Mouse (Mus musculus) hindbrain, embryonic 13.5 days (tissue): Measurements from ENCODE around the gene Psma6. TPM values are rescaled to one million over a fixed set of nuclear protein-coding genes. Genes with fewer than 3 reads are reported as not detected.
A peak's percentile ranks its signal among the peaks of the same experiment; 100 is the strongest.
"Not testable (repeated sequence)": the region's sequence is repeated elsewhere in the genome, so short reads cannot be mapped to it uniquely, and the experiment has no call there.

ENCODE experiments used
- ATAC-seq: fragments of 200-750 bp; cut with Nextera tagmentation; 2 replicates; pipeline ENCODE4 v1.8.0; 2017; ENCODE audit warnings: moderate TSS enrichment; ENCODE audit not compliant: low FRiP score
- H3K27ac ChIP-seq: fragments of 300-500 bp; sonication (generic); 2 replicates; pipeline ENCODE4 v1.5.1; 2015; ENCODE audit warnings: inconsistent platforms, mild to moderate bottlenecking, moderate library complexity
- H3K27me3 ChIP-seq: fragments of 300-500 bp; sonication (generic); 2 replicates; pipeline ENCODE4 v1.6.1; 2015; ENCODE audit warnings: mild to moderate bottlenecking, inconsistent platforms
- H3K36me3 ChIP-seq: fragments of 300-500 bp; sonication (generic); 2 replicates; pipeline ENCODE4 v1.6.1; 2015; ENCODE audit warnings: mild to moderate bottlenecking, inconsistent platforms
- H3K4me1 ChIP-seq: fragments of 300-500 bp; sonication (generic); replicated peaks from 2 replicates; pipeline ENCODE4 v1.6.1; 2015; ENCODE audit warnings: inconsistent platforms
- H3K4me2 ChIP-seq: fragments of 300-500 bp; sonication (generic); 2 replicates; pipeline ENCODE4 v1.6.1; 2015; ENCODE audit warnings: inconsistent platforms, mild to moderate bottlenecking, moderate library complexity
- H3K4me3 ChIP-seq: fragments of 300-500 bp; sonication (generic); 2 replicates; pipeline ENCODE4 v1.5.1; 2015; ENCODE audit warnings: mild to moderate bottlenecking, inconsistent platforms
- H3K9ac ChIP-seq: fragments of 300-500 bp; sonication (generic); 2 replicates; pipeline ENCODE4 v1.6.1; 2015; ENCODE audit warnings: mild to moderate bottlenecking, inconsistent platforms
- H3K9me3 ChIP-seq: fragments of 300-500 bp; sonication (generic); 2 replicates; pipeline ENCODE4 v1.6.1; 2016; ENCODE audit warnings: inconsistent platforms
- WGBS: fragments of 180-500 bp; shearing (Covaris S2); methylation state at CpG from one replicate; pipeline ENCODE4 v1.1.7; 2015; 5-methylcytosine and 5-hydroxymethylcytosine counted together
- polyA plus RNA-seq: library from polyadenylated mRNA; unstranded; fragments of >200 nt; fragmentation: Nextera tagmentation; extraction: Ambion mirVana; gene quantifications from 2 replicates; pipeline ENCODE4 v1.2.1, GENCODE M21; 2015

Gene Psma6
- polyA plus RNA-seq, result 444 and 450 TPM in 2 replicates

GRCm38 (mm10) chr12:55384023-55384749 lies at the start of gene Psma6:
Gene Psma6 (plus strand): TSS chr12:55384222.
- no peak for ATAC-seq
- no peaks in the 10 kb centered on the region for H3K4me1 ChIP-seq
- WGBS, result 89% methylated on average over 10 of the region's 10 CpGs

GRCm38 (mm10) chr12:55338490-55338889 lies 45.5 kb upstream of the Psma6 start:
- H3K4me3 ChIP-seq, H3K27me3 ChIP-seq, H3K4me2 ChIP-seq, H3K36me3 ChIP-seq, H3K4me1 ChIP-seq, H3K27ac ChIP-seq, H3K9me3 ChIP-seq, H3K9ac ChIP-seq, ATAC-seq: not testable (repeated sequence)
- WGBS, result 79% methylated on average over 1 of the region's 2 CpGs

More at GRCm38 (mm10) chr12:55384023-55384749, at the start of gene Psma6:
- no peaks in the 10 kb centered on the region for H3K9me3 ChIP-seq
- no peak within 1 kb of the TSS for H3K9ac ChIP-seq
- H3K4me3 ChIP-seq, result no peak within 1 kb of the TSS
- H3K27me3 ChIP-seq, result no peaks in the 10 kb centered on the region
- H3K4me2 ChIP-seq, result no peak within 1 kb of the TSS
- H3K27ac ChIP-seq, result no peak within 1 kb of the TSS
- H3K36me3 ChIP-seq, result peaks cover 4% of the 10 kb centered on the region; the same call in 1 of the 2 replicates

- ATAC-seq, H3K36me3 ChIP-seq: not testable (repeated sequence)
- WGBS, result 95% methylated on average over 1 of the region's 1 CpGs
Observed at GRCm38 (mm10) chr12:55343045-55343444, 41.0 kb upstream of the Psma6 start.

GRCm38 (mm10) chr12:55343998-55344397 lies 40.0 kb upstream of the Psma6 start:
- no peaks in the 10 kb centered on the region for H3K9me3 ChIP-seq

More at GRCm38 (mm10) chr12:55343045-55343444, 41.0 kb upstream of the Psma6 start:
- H3K4me1 ChIP-seq, H3K4me3 ChIP-seq, H3K4me2 ChIP-seq, H3K9ac ChIP-seq, H3K27me3 ChIP-seq, H3K9me3 ChIP-seq, H3K27ac ChIP-seq: not testable (repeated sequence)

GRCm38 (mm10) chr12:55344583-55344982 lies 39.4 kb upstream of the Psma6 start:
- ATAC-seq, result no peak
- peak overlapping the region; percentile 66 for H3K27ac ChIP-seq

More at GRCm38 (mm10) chr12:55343998-55344397, 40.0 kb upstream of the Psma6 start:
- peak overlapping the region; percentile 66 for H3K27ac ChIP-seq
- WGBS, result 83% methylated on average over 11 of the region's 11 CpGs
- H3K4me1 ChIP-seq, result no peaks in the 10 kb centered on the region
- H3K27me3 ChIP-seq, result no peaks in the 10 kb centered on the region
- ATAC-seq, result no peak
- no peaks in the 10 kb centered on the region for H3K36me3 ChIP-seq
- no peak overlapping the region for H3K4me2 ChIP-seq
- no peak overlapping the region for H3K9ac ChIP-seq
- no peak overlapping the region for H3K4me3 ChIP-seq

GRCm38 (mm10) chr12:55353423-55353822 lies 30.6 kb upstream of the Psma6 start:
- 85% methylated on average over 6 of the region's 6 CpGs for WGBS
- no peak overlapping the region for H3K9ac ChIP-seq
- H3K4me1 ChIP-seq, result no peaks in the 10 kb centered on the region
- no peak for ATAC-seq
- H3K27ac ChIP-seq, result no peak overlapping the region
- no peak overlapping the region for H3K4me3 ChIP-seq
- no peak overlapping the region for H3K4me2 ChIP-seq
- H3K27me3 ChIP-seq, result no peaks in the 10 kb centered on the region
- H3K9me3 ChIP-seq, result no peaks in the 10 kb centered on the region
- H3K36me3 ChIP-seq, result no peaks in the 10 kb centered on the region

More at GRCm38 (mm10) chr12:55344583-55344982, 39.4 kb upstream of the Psma6 start:
- Histone ChIP-seq H3K9ac (no peak overlapping the region), H3K4me3 (no peak overlapping the region), H3K36me3 (no peaks in the 10 kb centered on the region), H3K9me3 (no peaks in the 10 kb centered on the region), H3K4me2 (no peak overlapping the region), H3K4me1 (no peaks in the 10 kb centered on the region), H3K27me3 (no peaks in the 10 kb centered on the region)
- WGBS, result 83% methylated on average over 13 of the region's 13 CpGs

- H3K36me3 ChIP-seq, result no peaks in the 10 kb centered on the region
- no peak overlapping the region for H3K4me2 ChIP-seq
- WGBS, result 57% methylated on average over 4 of the region's 4 CpGs
- ATAC-seq, result 0 out of 2 replicates have a peak, but pooled peaks have one; percentile 46
- H3K27me3 ChIP-seq, result no peaks in the 10 kb centered on the region
- no peak overlapping the region for H3K27ac ChIP-seq
- H3K9me3 ChIP-seq, result no peaks in the 10 kb centered on the region
- H3K4me1 ChIP-seq, result no peaks in the 10 kb centered on the region
- no peak overlapping the region for H3K9ac ChIP-seq
- H3K4me3 ChIP-seq, result no peak overlapping the region
Observed at GRCm38 (mm10) chr12:55354904-55355303, 29.1 kb upstream of the Psma6 start.

GRCm38 (mm10) chr12:55357303-55357702 lies 26.7 kb upstream of the Psma6 start:
- no peak for ATAC-seq
- Histone ChIP-seq H3K9ac (no peak overlapping the region), H3K27ac (no peak overlapping the region), H3K9me3 (no peaks in the 10 kb centered on the region), H3K4me1 (no peaks in the 10 kb centered on the region), H3K4me2 (no peak overlapping the region), H3K4me3 (no peak overlapping the region), H3K27me3 (no peaks in the 10 kb centered on the region), H3K36me3 (no peaks in the 10 kb centered on the region)
- WGBS, result 76% methylated on average over 1 of the region's 1 CpGs

GRCm38 (mm10) chr12:55360929-55361328 lies 23.1 kb upstream of the Psma6 start:
- H3K9me3 ChIP-seq, result no peaks in the 10 kb centered on the region
- H3K4me3 ChIP-seq, result no peak overlapping the region
- WGBS, result 86% methylated on average over 5 of the region's 5 CpGs
- no peaks in the 10 kb centered on the region for H3K27me3 ChIP-seq
- H3K36me3 ChIP-seq, result no peaks in the 10 kb centered on the region
- H3K27ac ChIP-seq, result no peak overlapping the region
- ATAC-seq, result no peak
- H3K4me1 ChIP-seq, result no peaks in the 10 kb centered on the region
- H3K4me2 ChIP-seq, result no peak overlapping the region
- no peak overlapping the region for H3K9ac ChIP-seq

GRCm38 (mm10) chr12:55365083-55365482 lies 18.9 kb upstream of the Psma6 start:
- H3K9me3 ChIP-seq, result no peaks in the 10 kb centered on the region
- H3K9ac ChIP-seq, result no peak overlapping the region
- no peak overlapping the region for H3K27ac ChIP-seq
- H3K4me3 ChIP-seq, result no peak overlapping the region
- no peaks in the 10 kb centered on the region for H3K4me1 ChIP-seq
- H3K27me3 ChIP-seq, result no peaks in the 10 kb centered on the region
- H3K4me2 ChIP-seq, result no peak overlapping the region
- no peaks in the 10 kb centered on the region for H3K36me3 ChIP-seq
- no peak for ATAC-seq
- 78% methylated on average over 2 of the region's 2 CpGs for WGBS

- no peak overlapping the region for H3K4me3 ChIP-seq
- no peaks in the 10 kb centered on the region for H3K36me3 ChIP-seq
- no peak overlapping the region for H3K27ac ChIP-seq
- no peak overlapping the region for H3K9ac ChIP-seq
- no peaks in the 10 kb centered on the region for H3K27me3 ChIP-seq
- no peak overlapping the region for H3K4me2 ChIP-seq
- no peaks in the 10 kb centered on the region for H3K4me1 ChIP-seq
- WGBS, result 88% methylated on average over 3 of the region's 3 CpGs
- H3K9me3 ChIP-seq, result no peaks in the 10 kb centered on the region
- ATAC-seq, result no peak
Observed at GRCm38 (mm10) chr12:55372424-55373055, 11.5 kb upstream of the Psma6 start.

- Histone ChIP-seq H3K4me1 (no peaks in the 10 kb centered on the region), H3K4me2 (no peak overlapping the region), H3K9me3 (no peaks in the 10 kb centered on the region), H3K27ac (no peak overlapping the region), H3K27me3 (no peaks in the 10 kb centered on the region), H3K9ac (no peak overlapping the region), H3K36me3 (no peaks in the 10 kb centered on the region), H3K4me3 (no peak overlapping the region)
- 91% methylated on average over 16 of the region's 16 CpGs for WGBS
- no peak for ATAC-seq
Observed at GRCm38 (mm10) chr12:55376956-55377609, 6.9 kb upstream of the Psma6 start.
